Mouse (Mus musculus) spleen, adult 2 months (tissue): ENCODE measurements at regions not wholly inside any gene's neighbourhood (a gene's known extent, or its start where the extent isn't known, plus 50 kb on each side); places are given as distances from the start of the nearest gene placed in this dataset.

Experiments used
- DNase-seq, 2 experiments: peaks; one replicate each; pipeline versions ENCODE4 v3.0.0 to v3.0.0-alpha.2; 2012 to 2021; ENCODE audit warnings: low spot score in 2 of 2, low read depth in 1 of 2
- H3K27ac ChIP-seq: fragments of 200-500 bp; 2 replicates; pipeline ENCODE4 v1.5.1; 2012; ENCODE audit warnings: low read length, inconsistent platforms; ENCODE audit not compliant: insufficient read depth
- H3K27me3 ChIP-seq: fragments of 200-500 bp; 2 replicates; pipeline ENCODE4 v1.6.1; 2012; ENCODE audit warnings: mild to moderate bottlenecking, moderate library complexity, low read length, inconsistent platforms; ENCODE audit not compliant: control insufficient read depth, insufficient read depth
- H3K36me3 ChIP-seq: fragments of 200-500 bp; 2 replicates; pipeline ENCODE4 v1.6.1; 2012; ENCODE audit warnings: mild to moderate bottlenecking, low read length, inconsistent platforms; ENCODE audit not compliant: control insufficient read depth, insufficient read depth
- H3K4me1 ChIP-seq: fragments of 200-500 bp; 2 replicates; pipeline ENCODE4 v1.6.1; 2011; ENCODE audit warnings: inconsistent platforms; ENCODE audit not compliant: control insufficient read depth, insufficient read depth, insufficient read length
- H3K4me3 ChIP-seq: fragments of 200-500 bp; 2 replicates; pipeline ENCODE4 v1.5.1; 2011; ENCODE audit warnings: mild to moderate bottlenecking, inconsistent platforms; ENCODE audit not compliant: insufficient read depth, insufficient read length; ENCODE audit errors: extremely low read depth
- CTCF ChIP-seq: fragments of 200-500 bp; IDR thresholded peaks from 2 replicates; pipeline ENCODE4 v1.5.1; 2011; ENCODE audit warnings: mild to moderate bottlenecking, inconsistent platforms; ENCODE audit not compliant: insufficient read depth, insufficient read length, insufficient replicate concordance; ENCODE audit errors: extremely low read depth
- POLR2A ChIP-seq: fragments of 200-500 bp; IDR thresholded peaks from 2 replicates; pipeline ENCODE4 v1.6.1; 2011; ENCODE audit warnings: low read depth, low read length, inconsistent platforms
- WGBS: fragments of 180-500 bp; shearing (Covaris S2); methylation state at CpG from one replicate; pipeline ENCODE4 v1.1.7; 2018; 5-methylcytosine and 5-hydroxymethylcytosine counted together

DNA sequence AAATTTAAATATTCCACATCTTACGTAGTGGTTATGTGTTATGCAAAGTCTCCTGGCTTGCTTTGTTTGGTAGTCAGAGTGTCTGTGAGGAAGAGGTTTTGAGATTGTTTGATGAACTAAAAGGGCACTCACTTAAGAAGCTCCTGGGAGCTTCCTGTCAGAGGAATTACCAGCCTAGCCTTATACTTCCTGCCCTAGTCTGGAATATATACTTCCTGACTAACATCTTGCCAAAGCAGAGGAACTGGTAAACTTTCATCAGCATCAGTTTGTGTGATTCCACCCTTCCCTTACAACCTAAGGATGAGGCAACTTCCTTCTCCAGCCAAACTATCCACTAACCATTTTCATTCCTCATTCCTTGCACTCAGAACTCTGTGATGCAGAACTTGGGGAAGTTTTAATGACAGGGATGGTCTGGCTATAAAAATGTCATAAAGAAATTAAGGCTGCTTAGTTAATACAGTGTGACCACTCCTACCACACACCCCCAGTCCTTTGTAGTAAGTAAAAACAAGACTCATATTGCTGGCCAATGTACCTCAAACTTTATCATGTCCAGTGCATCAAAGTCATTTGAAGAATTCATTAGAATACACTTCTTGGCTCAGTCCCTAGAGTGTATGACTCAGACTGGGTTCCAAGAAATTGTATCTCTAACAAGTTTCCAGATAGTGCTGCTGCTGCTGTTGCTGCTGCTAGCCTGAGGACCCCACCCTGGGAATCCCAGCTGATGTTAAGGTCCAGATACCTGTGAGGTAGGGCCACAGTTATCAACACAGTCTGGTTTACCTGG lies 133.4 kb upstream of the Ccdc122 start:
- no peaks in the 10 kb centered on the region for H3K4me1 ChIP-seq
- H3K4me3 ChIP-seq = no peak overlapping the region
- DNase-seq = no peak
- H3K36me3 ChIP-seq = no peaks in the 10 kb centered on the region
- H3K27me3 ChIP-seq = no peaks in the 10 kb centered on the region
- 88% methylated on average over 1 of the region's 1 CpGs for WGBS
- no peak overlapping the region for H3K27ac ChIP-seq
- TF ChIP-seq CTCF (no peak), POLR2A (no peak)

DNA sequence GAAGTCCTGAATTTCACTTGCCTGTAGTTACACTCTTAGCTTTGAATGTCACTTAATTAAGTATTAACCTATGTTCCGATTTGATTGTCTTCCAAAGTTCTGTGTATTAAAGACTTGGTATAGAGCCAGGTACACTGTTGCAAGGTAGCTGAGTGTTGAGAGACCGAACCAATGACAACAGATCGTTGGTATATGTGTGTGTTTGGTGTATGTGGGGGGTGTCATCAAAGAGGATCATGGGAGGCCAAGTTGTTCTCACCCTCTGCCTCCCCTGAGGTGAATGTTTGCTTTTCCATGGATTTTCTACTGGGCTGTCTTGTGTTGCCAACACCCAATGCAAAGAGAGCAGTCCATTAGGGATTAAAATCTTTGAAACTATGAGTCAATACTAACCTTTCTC lies 135.1 kb upstream of the Ccdc122 start:
- TF ChIP-seq CTCF (no peak), POLR2A (no peak)
- Histone ChIP-seq H3K27ac (no peak overlapping the region), H3K36me3 (no peaks in the 10 kb centered on the region), H3K4me3 (no peak overlapping the region), H3K4me1 (no peaks in the 10 kb centered on the region), H3K27me3 (no peaks in the 10 kb centered on the region)
- 89% methylated on average over 3 of the region's 3 CpGs for WGBS
- no peak for DNase-seq

DNA sequence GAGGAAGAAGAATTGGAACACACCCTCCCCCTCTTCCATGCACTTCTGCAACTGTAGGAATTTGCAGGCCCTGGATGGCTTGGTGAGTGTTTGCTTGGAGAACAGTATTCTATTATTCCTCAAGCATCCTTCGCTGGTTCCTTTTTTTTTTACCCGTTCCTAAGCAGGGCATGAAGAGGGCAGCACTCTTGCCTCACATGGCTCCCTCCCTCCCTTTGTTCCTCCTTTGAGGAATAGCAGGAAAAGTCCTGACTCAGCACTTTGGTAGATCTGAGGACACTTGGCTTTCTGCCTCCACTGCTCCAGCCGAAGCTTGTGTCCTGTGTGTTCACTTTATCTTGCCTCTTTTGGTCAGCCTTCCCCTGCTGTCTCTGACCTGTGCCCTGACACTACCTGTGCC lies 137.2 kb upstream of the Ccdc122 start:
- DNase-seq = no peak
- no peaks in the 10 kb centered on the region for H3K4me1 ChIP-seq
- 65% methylated on average over 3 of the region's 3 CpGs for WGBS
- no peak for TF ChIP-seq CTCF
- TF ChIP-seq POLR2A = no peak
- H3K27me3 ChIP-seq = no peaks in the 10 kb centered on the region
- H3K27ac ChIP-seq = no peak overlapping the region
- H3K4me3 ChIP-seq = no peak overlapping the region
- no peaks in the 10 kb centered on the region for H3K36me3 ChIP-seq

DNA sequence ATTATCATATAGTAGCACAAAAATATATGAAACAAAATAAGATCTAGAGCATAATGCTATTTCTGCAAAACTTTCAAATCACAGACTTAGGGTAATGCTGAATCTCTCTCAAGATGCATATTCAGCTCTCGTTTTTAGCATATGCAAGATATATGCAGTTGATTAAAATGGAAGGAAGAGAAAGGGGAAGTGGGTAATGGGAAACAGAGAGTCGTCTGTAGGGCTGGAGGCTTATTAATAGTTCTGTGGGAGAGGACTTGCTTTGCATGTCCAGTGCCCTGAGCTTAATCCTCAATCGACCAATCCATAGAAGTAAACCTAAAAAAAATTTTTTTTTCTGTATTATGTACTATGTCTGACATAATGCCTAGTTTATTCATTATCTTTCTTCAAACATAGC lies 148.9 kb upstream of the Ccdc122 start:
- Histone ChIP-seq H3K36me3 (no peaks in the 10 kb centered on the region), H3K27ac (no peak overlapping the region), H3K27me3 (no peaks in the 10 kb centered on the region), H3K4me1 (no peaks in the 10 kb centered on the region), H3K4me3 (no peak overlapping the region)
- no peak for DNase-seq
- TF ChIP-seq POLR2A (no peak), CTCF (no peak)
- 12% methylated on average over 3 of the region's 3 CpGs for WGBS

DNA sequence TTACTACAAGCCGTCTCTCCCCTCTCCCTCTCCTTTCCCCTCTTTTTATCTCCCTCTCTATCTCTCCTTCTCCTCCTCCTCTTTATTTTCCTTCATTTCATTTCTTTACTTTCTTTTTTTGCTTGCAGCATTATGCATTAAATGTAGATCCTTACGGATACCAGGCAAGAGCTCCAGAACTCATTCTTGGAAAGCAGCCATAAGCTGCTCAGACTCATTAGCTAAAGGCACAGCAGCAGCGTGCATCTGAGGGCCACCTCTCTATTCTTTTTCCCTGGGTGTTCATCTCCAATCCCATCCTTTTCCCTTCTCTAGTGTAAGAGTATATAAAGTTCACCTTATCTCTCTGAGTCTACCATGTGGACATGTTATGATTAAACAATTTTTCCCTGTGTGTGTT lies 149.4 kb upstream of the Ccdc122 start:
- Histone ChIP-seq H3K36me3 (no peaks in the 10 kb centered on the region), H3K4me3 (no peak overlapping the region), H3K27ac (no peak overlapping the region), H3K4me1 (no peaks in the 10 kb centered on the region), H3K27me3 (no peaks in the 10 kb centered on the region)
- TF ChIP-seq POLR2A = no peak
- no peak for TF ChIP-seq CTCF
- WGBS = 90% methylated on average over 3 of the region's 3 CpGs
- no peak for DNase-seq

DNA sequence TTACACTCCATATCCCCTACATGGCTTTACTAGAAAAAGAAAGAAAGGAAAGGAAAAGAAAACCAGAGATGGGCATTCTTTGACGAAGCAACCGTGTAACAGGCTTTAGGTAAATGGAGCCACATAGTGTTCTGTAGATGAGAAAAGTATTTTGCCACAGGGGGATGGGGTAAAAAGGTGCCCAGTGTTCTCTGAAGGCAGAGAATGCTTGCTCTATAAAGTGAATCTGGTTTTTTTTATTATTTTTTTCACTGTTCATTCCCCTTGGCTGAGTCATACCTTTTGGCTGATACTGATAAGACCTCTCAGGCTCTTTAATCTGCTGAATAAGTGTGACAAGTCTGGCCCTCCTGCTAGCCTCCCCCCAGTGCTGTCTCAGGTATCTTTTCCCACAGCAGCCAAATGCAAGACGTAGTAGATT lies 153.3 kb upstream of the Ccdc122 start:
- H3K27ac ChIP-seq = no peak overlapping the region
- no peaks in the 10 kb centered on the region for H3K27me3 ChIP-seq
- H3K4me3 ChIP-seq = no peak overlapping the region
- no peak for DNase-seq
- TF ChIP-seq CTCF = no peak
- TF ChIP-seq POLR2A = no peak
- WGBS = 80% methylated on average over 3 of the region's 3 CpGs
- no peaks in the 10 kb centered on the region for H3K4me1 ChIP-seq
- H3K36me3 ChIP-seq = no peaks in the 10 kb centered on the region

DNA sequence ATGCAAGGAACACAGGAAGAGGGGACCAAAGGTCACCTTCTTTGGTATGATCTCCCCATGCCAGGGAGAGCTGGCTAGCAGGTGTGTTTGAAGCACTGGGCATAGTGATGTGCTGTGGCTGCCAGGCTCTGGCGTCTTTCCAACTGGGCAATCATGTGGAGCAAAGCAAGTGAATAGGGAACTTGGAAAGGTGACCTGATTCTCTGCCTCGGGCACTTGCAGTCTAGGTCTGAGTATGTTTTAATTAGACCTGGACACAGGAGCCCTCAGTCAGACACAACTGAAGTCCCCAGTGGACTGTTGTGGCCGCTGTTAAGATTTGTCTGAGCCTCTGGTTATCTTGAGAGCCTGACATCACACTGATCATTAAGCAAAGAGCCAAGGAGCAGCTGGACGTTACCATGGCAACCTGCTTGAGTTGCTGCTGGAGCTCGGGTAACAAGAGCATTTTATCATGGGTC lies 153.8 kb upstream of the Ccdc122 start:
- DNase-seq = no peak
- Histone ChIP-seq H3K27ac (no peak overlapping the region), H3K4me3 (no peak overlapping the region), H3K36me3 (no peaks in the 10 kb centered on the region), H3K27me3 (no peaks in the 10 kb centered on the region), H3K4me1 (no peaks in the 10 kb centered on the region)
- WGBS = 53% methylated on average over 5 of the region's 5 CpGs
- TF ChIP-seq POLR2A = no peak
- no peak for TF ChIP-seq CTCF
